Mouse (Mus musculus) lung, postnatal 10 days (tissue): ENCODE measurements around the gene Galnt17.
A peak's percentile ranks its signal among the peaks of the same experiment; 100 is the strongest.

ENCODE experiments used
- DNase-seq: peaks from one replicate; pipeline ENCODE4 v3.0.0; 2021

Galnt17 gene

GRCm38 (mm10) chr5:130914606-130915005 lies 393.7 kb downstream of the Galnt17 start:
- DNase-seq: no peak

DNA sequence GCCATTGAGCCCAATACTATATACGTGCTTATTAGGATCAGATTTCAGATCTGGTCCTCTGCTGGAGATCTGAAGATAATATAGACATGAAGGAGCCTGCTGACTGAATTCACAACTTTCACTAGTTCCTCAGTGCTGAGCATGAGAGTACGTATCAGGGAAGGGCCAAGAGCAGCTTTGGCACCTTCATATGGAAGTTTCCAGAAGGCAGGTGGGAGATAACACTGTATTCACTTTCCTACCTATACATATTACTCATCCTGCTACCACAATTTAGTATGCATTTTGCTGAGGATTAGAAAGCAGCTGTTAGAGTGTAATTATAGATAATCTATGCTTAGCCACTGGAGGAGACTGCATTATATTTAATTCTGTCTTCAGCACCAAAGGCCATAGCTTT lies 396.7 kb downstream of the Galnt17 start:
- no peak for DNase-seq

DNA sequence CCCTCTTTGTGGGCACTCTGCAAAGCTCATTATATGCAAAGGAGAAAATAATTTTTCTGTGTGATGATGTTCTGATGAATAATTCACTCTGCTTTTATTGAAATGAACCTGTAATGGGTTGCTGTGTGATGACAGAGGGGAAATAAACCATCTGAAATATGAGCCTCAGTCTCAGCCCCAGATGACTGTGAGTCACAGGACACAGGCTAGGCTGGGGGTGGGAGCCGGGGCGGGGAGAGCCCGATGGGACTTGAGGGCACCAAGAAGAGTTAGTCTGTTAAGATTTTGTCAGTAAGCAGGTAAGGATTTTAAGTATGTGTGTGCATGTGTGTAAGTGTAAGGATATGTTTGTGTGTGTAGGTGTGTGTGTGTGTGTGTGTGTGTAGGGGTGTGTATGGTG lies 406.6 kb downstream of the Galnt17 start:
- no peak for DNase-seq

DNA sequence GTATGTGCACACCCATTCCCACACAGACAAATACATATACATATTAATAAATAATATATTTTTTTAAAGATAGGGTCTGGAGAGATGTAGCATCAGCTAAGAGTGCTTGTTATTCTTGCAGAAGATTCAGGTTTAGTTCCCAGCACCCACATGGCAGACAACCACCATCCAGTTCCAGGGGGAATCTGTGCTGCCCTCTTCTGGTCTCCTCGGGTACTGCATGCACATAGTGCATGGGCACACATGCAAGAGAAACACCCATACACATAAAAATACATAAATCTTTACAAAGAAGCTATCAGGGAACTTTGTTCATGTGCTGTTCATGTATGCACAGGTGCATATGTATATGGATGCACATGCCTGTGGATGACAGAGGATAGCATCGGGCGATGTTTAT lies 412.3 kb downstream of the Galnt17 start:
- no peak for DNase-seq

- peak; percentile 7 for DNase-seq
Measured at GRCm38 (mm10) chr5:130891735-130892134, 416.6 kb downstream of the Galnt17 start.

GRCm38 (mm10) chr5:130880331-130880730 lies 428.0 kb downstream of the Galnt17 start:
- DNase-seq: no peak

DNA sequence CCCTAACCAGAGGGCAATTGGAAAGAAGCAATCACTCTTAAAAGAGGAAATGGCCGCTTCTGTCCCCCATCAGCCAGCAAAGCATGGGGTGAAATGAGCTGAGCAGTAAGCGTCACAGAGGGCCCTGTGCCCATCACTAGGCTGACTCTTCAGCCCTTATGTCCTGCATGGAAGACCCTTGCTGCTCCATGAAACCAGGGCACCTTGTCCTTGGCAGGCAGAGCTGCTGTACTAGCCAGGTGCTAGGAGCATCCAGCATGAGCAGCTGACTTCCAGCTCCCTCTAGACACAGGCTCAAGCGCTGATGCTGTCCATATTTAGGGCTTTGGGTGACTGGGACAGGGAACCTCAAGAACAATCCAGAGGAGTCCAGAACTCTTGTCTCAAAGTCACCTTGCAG lies 432.9 kb downstream of the Galnt17 start:
- DNase-seq: no peak

DNA sequence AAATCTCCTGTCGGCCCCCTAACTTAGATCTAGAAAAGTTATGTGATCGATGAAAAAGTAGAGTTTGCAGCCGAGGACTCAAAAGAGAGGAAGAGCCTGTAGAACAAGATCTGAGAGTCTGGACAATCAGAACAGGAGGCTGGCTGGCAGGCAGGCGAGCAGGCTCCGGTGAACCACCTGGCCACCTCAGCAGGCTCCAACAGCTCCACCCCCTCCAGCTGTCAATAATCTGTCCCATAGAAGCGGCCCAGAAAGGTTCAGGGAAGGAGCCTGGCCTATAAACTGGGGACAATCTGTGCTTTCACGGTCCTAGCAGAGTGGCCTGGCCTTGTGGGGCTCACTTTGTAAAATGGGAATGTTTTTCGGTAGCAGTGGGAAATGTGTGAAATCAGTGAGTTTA lies 437.2 kb downstream of the Galnt17 start:
- DNase-seq: no peak

DNA sequence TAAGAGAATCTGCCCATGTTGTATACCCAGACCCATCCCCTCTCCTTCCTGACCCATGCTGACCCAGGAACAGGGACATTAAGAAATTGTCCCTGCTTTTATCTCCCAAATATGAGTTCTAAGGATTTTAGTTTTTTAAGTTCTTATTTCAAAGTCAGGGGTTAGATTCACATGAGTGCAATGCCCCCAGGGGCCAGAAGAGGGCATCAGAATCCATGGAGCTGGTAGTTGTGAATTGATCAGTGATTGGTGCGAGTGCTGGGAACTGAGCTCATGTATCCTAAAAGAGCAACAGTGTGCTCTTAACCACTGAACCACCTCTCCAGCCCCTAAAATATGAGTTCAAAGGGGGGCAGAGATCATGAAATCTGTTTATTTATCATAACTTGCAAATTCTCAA lies 438.4 kb downstream of the Galnt17 start:
- no peak for DNase-seq

- DNase-seq: peak; percentile 28
Measured at GRCm38 (mm10) chr5:130862302-130862701, 446.0 kb downstream of the Galnt17 start.

- no peak for DNase-seq
Measured at GRCm38 (mm10) chr5:130859736-130860135, 448.6 kb downstream of the Galnt17 start.

DNA sequence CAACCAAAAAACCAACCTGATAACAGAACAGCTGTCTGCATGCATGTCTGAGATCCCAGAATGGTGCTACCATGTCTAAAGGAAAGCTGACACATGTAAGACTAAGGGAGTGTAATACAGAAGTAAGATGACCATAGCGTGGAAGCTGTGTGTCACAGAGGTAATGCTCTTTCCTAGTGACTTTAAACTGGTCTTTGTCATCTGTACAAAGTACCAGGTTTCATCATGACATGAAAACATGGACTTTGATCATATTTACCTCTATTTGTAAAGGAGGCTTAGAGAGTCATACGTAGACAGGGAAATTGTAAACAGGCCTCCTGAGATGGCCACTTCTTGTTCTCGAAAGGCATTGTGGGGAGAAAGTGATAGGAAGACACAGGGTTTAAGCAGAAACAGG lies 449.6 kb downstream of the Galnt17 start:
- DNase-seq: no peak

DNA sequence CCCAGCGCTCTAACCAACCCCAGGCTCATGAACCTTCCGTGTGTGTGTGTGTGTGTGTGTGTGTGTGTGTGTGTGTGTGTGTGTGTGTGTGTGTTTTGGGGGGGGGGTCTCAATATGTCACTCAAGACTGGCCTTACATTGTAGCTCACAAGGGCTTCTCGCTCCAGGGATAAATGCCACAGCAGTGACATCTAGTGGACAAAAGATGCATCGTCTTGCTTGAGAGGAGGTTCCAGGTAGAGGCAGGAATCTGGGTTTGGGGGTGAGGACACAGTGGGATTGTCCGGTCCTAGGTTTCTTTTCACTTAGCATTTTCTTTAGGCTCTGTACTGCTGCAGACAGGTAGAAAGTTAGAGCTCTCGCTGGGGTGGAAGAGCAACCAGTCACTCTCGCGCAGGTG lies 450.1 kb downstream of the Galnt17 start:
- peak; percentile 45 for DNase-seq

DNA sequence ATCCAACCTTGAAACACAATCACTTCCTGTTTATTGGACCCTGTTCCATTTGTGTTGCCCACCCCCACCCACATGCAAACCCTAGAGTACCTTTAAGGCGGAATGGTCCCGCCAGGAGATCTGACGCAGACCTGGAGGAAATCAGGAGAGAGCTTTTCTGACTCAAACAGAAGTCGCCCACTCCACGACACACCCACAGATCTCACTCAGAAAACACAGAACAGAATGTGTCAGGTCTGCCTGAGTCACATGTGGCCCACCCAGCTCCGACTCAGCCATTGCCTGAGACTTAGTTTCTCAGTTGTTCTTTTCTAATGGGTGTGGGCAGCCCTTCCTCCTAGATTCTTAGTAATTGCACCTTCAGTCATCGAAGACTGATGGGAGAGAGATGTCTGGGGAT lies 453.9 kb downstream of the Galnt17 start:
- no peak for DNase-seq

- peak; percentile 85 for DNase-seq
Measured at GRCm38 (mm10) chr5:130853371-130853770, 454.9 kb downstream of the Galnt17 start.

GRCm38 (mm10) chr5:130852182-130852581 lies 456.1 kb downstream of the Galnt17 start:
- no peak for DNase-seq

GRCm38 (mm10) chr5:130849610-130850009 lies 458.7 kb downstream of the Galnt17 start:
- DNase-seq: no peak

DNA sequence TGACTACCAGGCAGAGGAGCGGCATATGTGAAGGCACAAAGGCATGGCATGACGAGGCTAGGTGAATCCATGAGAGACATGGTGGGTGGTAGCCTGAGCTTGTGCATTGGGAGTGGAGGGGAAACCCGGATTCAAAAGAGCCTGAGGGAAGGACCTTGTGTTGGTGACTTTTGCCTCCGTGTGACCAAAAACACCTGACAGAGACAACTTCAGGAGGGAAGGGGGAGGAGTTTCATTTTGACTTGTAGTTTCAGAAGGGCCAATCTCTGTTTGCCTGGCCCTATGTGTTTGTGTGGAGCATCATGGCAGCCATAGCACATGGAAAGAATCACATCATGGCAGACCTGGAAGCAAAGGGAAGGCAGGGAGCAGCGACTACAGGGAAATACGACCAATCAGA lies 459.7 kb downstream of the Galnt17 start:
- DNase-seq: no peak

DNA sequence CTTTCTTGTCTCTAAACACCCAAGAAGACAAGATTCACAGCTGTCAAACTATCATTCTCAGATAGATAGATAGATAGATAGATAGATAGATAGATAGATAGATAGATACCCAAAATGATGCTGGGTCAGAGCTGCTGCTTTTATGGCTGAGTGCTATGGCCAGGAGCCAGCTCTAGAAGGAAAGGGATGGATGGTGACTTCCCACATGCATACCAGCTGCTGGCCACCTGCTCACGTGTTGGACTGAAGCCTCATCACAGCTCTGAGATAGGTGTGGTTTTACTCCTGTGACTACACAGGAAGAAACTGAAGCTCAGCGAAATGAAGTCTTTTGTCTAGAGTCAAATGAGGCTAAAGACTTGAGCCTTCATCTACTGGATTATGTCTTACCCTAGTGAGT lies 482.5 kb downstream of the Galnt17 start:
- no peak for DNase-seq
